Mouse (Mus musculus) NIH3T3 (cell line): ENCODE data around the gene Daam1.
A peak's percentile ranks its signal among the peaks of the same experiment; 100 is the strongest.

ENCODE experiments used
- DNase-seq: peaks from one replicate; pipeline ENCODE4 v3.0.0-alpha.2; 2012; ENCODE audit warnings: low read depth

Gene Daam1

DNA sequence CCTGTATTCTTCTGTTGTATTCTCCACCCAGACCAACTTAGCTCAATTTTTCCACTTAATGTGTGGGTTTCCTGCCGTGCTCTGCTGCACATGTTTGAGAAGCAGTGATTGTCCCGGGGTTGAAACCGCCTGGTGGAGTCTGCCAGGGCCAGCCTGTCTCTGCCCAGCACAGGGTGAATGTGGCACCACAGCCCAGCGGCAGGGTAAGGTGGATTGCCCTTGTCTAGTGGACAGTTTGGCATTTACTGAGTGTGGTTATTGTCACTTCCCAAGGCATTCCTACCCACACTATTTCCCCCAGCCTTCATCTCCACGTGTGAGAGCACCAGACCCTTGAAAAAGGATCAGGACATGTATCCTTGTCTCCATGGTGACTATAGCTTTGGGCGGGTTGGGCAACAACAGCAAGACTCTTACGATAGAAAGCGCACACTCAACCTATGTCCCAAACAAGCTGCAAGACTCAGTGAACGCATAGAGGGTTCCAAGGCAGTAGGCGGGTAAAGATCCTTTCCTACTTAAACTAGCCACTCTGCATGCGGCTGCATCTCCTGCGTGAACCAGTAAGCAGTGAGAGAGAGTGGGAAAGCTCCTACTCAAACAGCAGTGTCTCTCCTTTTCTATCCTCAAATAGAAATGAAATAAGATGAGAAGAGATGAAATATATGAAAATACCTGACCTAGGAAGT, 139.2 kb downstream of the Daam1 start:
- DNase-seq = no peak

DNA sequence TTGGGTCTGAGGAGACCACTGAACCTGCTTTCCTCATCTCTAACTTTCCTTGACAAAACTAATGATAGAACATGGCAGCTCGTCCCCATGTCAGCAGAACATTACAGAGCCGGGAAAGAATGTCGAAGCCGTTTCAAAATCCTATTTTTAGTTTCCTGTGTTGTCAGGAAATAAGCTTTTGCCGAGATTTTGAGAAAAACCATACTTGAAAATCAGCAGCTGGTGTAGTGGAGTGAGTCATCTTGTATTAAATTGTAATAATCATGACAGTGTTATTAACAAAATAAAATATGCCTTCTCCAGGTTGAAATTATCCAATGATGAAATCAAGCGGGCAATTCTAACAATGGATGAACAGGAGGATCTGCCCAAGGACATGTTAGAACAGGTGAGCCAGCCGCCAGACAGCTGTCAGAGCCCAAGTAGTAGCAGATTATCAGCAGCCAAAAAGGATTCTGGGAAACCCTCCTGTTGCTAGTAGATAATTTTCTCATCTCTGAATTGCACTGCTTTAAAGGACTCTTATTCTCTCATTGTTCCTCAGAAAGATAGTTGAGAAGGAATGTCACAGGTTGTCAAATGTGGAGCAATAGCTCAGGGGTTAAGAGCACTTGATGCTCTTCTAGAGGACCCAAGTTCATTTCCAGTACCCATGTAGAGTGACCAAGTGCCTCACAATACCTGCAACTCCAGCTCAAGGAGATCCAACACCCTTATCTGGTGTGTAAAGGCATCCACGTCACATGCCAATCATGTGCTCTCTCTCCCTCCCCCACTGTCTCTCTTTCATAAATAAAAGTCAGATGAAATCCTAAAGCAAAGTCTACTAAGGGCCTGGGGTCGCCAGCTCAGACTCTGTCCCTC, 140.1 kb downstream of the Daam1 start:
- no peak for DNase-seq

- no peak for DNase-seq
Observed at GRCm38 (mm10) chr12:71972126-71972525, 141.2 kb downstream of the Daam1 start.

DNA sequence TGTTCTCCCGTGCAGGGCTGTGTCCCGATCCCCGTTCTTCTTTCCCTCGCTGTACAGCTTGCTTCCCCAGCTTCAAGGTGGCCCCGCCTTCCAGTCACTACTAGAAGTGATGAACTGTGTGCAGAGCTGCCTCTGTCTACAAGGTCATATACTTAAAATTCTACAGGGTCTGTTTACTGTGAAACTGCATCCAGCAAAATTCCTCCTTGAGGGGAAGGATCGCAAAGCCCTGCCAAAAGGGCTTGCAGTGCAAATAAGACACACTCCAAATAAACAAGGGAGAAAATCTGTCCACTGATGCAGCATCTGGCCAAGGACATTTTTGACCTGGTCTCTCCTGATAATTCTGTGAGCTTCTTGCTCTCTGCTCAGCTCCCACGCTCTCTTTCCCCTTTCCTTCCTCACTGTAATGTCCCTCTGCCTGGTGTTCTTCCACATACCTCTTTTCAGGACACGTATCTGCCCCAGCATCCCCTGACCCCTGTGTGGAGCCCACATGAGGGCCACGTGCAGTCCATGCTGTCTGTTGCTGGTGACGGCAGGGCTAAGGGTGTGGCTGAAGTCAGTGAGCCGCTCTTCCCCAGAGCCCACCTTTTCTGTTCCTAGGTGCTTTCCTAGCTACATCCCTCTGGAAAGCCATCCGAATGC, 141.9 kb downstream of the Daam1 start:
- DNase-seq = no peak

- no peak for DNase-seq
Observed at GRCm38 (mm10) chr12:71973577-71973976, 142.7 kb downstream of the Daam1 start.

GRCm38 (mm10) chr12:71975626-71976025, 144.7 kb downstream of the Daam1 start:
- DNase-seq = no peak

DNA sequence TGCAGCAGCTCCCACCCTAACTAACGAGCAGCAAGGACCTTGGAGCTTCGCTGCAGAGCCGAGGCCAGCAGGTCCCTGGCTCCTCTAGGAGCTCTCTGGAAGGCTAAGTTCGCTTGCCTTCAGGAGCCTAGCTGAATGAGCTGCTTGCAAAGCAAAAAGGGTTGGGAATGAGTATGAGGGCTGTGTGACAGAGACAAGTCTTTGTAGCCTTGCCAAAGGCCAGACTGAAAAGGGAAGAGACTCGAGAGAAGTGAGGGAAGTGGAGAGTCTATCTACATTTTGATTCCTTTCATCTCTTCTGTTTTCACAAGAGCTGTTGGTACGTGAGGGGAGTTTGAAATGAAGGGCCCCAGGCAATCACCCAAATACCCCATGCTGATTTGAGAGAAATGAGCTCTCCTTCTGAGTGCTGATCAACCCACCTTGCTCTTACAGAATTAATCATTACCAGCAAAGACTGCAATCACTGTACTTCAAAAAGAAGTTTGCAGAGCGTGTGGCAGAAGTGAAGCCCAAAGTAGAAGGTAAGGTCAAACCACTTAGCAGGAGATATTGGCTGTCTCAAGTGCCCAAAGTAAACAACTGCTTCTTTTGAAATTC, 145.6 kb downstream of the Daam1 start:
- DNase-seq = no peak

- no peak for DNase-seq
Observed at GRCm38 (mm10) chr12:71977364-71977763, 146.5 kb downstream of the Daam1 start.

DNA sequence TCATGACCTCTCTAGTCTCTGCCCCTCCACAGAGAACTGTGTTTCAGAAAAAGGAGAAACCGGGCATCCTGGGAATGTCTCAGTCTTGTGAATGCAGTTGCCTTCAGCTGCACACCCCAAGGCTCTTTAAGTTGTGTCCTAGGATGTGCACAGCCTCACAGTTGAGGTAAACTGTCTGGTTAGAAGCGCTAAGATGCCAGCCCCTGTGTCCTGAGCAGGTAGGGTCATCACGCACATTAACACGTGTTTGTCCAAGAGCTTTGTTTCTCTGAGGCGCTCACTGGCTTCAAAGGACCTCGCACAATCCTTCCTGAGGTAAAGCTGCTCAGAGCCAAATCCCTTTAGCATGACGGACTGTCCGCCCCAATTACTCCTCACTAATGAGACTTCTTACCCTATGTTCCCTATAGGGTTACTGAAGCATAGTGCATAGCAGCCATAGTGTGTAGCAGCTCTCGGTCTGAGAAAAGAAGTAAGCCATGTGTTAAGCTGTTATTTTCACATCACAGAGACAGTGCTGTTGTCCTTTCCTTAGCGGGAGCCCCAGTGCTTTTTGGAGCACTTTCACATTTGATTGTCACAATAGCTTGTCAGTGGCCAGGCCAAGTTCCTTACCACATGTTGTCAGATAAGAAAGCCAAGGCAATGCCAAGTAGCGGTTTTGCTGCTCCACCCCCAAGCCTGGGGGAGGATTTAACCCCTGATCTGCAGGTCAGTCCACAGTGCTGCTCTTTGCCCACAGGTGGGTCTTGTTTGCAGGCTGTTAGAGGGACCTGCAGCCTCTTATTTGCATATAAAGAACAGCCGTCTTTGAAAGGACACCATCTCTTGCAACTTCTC, 147.9 kb downstream of the Daam1 start:
- DNase-seq = no peak

GRCm38 (mm10) chr12:71980166-71980565, 149.3 kb downstream of the Daam1 start:
- no peak for DNase-seq

GRCm38 (mm10) chr12:71980746-71981145, 149.9 kb downstream of the Daam1 start:
- DNase-seq = no peak

GRCm38 (mm10) chr12:71981250-71981649, 150.4 kb downstream of the Daam1 start:
- no peak for DNase-seq

GRCm38 (mm10) chr12:71981791-71982190, 150.9 kb downstream of the Daam1 start:
- DNase-seq = no peak

DNA sequence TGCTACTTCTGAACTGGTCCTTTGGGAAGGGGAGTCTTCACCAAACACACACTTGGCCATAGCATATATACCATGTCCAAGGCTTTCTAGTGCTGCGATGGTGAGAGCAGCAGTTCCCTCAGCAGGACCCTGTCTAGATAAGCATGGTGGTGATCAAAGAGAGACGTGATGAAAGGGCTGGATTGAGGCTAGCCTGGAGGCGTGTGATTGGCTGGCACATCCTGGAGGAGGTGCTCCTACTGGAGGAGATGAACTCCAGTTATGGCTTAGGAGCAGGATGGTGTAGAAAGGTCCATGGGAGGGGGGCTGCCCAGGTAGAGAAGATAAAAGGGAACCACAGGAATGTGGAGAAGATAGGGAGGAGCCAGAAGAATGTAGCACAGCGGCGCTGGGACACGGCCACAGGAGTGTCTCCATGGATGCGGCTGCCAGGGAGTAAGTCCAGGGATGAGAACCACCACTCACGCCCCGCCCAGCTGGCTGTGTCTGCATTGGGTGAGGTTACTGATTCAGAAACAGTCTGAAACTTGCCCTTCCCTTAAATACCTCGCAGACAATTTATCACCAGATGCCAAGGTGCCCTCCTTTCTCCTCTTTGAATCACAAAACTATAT, 152.3 kb downstream of the Daam1 start:
- DNase-seq = no peak

- DNase-seq = peak; percentile 63
Observed at GRCm38 (mm10) chr12:71987161-71987560, 156.3 kb downstream of the Daam1 start.

DNA sequence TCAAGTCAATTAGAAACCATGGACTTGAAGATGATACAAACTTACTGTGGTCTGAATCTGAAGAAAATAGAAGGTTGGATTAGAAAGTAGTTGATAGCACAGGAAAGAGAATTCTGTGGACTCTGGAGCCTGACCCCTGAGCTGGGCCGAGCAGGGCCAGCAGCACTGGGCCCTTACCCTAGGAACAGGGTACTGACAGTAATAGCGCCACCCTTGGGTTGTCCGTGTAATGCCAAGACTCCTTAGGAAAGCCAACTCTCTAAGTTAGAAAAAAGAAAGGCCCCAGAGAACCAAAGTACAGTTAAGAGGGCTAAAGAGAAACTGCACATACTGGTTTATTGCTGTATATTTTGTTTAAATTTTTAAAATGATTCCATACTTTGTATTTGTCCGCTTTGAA, 157.0 kb downstream of the Daam1 start:
- no peak for DNase-seq

GRCm38 (mm10) chr12:71989596-71989995, 158.7 kb downstream of the Daam1 start:
- DNase-seq = no peak

GRCm38 (mm10) chr12:71992599-71993210, 161.8 kb downstream of the Daam1 start:
- no peak for DNase-seq

DNA sequence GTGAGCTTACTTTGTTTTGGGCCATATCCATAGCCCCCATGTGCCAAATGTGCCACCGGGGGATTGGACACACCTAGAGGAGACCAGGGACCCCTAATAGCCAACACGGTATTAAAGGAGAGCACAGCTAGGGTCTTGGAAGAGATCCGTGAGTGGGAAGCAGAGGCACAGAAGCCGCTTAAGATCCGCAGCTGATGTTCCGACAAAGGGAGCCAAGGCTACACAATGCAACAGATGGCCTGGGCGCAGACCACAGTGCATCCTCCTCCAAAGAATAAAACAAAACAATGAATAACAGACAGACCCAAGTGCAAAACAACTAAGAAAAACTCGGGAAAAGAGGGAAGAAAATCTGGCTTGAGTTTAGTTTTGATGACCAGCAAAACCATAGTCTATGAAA, 165.0 kb downstream of the Daam1 start:
- DNase-seq = no peak

DNA sequence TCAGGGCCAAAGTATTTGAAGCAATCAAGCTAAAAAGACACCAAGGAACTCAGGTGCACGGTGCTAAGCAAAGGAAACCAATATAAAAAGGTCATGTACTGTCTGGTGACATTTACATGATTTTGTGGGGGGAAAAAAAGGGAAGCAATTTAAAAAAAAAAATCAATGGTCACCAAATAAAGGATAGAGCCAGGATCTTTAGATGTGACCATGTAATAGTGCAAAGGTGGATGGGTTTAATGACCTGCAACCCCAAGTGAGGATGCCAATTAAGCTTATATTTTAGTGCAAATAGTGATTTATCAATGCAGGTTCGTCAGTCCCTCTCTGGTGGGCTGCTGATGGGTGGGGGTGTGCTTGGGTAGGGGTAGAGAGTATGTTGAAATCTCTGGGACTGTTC, 166.0 kb downstream of the Daam1 start:
- DNase-seq = no peak

- no peak for DNase-seq
Observed at GRCm38 (mm10) chr12:71997364-71997763, 166.5 kb downstream of the Daam1 start.
